Mouse (Mus musculus) urinary bladder, postnatal 4 days (tissue): ENCODE results near the gene Crtac1.
A peak's percentile ranks its signal among the peaks of the same experiment; 100 is the strongest.

Experiments
- DNase-seq, 2 experiments: peaks; one replicate each; pipeline ENCODE4 v3.0.0; 2021 to 2022; ENCODE audit warnings: low spot score in 2 of 2

Gene Crtac1

DNA sequence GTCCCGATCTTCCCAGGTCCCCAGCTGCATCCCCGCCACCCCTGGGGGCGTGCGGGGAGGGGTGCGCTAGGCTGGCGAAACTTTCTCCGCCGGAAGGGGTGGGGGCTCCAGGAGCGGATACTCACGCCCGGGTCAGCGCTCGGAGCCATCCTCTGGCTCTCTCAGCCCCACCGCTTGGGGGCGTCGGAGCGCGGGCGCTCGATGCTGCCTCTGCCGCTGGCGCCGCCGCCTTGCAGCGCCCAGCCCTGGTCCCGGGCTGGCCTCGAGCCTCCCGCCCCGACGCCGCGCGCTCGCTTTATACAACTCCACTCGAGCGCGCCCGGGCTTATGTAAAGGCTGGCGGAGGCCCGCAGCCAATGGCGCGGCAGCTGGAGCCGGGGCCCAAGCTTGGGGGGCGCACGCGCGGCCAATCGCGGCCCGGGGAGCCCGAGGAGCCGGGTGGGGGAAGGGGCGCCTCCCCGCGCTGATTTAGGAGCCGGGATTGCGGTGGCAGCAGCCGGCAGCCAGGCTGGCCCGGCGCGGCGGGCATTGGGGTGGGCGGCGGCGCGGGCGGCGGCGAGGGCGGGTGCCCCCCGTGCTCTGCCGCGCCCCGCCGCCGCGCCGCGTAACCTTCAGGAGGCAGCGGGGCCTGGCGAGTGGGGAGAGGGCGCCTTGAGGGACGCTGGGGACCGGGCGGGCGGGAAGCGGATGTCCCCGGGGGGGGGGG, at the start of gene Crtac1:
TSS of gene Crtac1 (minus strand) at position 299 of the 706 bp plus-strand sequence.
- DNase-seq, result peak; percentile 25 to 69

DNA sequence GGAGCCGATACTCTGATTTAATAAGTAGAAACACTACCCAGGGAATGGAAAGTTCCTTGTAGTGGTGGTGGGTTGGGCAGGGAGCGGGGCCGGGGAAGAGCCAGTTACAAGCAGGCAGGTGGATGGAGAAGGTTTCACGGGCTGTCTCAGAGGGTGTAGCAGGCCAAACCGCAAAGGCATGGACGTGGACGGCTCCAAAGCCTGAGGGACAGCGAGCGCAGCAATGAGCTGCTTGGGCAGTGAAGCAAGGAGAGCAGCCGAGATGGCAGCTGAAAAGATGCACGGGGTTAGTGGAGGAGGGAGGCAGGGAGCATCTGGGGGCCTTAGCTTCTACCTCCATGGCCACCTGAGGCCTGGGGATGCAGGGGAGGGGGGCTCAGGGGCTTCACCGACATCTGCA, 46.7 kb upstream of the Crtac1 start:
- no peak for DNase-seq

DNA sequence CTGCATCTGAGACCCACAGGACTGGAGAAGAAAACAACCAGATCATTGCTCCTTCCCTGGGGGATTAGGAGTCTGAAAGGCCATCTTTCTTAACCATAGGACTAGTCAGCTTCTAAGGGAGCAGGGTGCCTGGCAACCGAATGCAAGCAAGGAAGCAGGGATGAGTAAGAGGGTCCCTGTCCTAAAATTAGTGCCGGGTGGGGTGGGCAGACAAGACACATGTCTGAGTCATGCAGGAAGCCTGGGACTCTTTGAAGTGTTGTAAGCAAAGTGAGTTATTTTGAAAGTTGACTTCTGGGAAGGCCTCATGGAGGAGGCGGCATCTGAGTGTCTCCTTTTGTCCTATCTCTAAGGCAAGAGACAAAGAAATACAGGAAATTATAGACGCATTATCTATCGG, 46.2 kb upstream of the Crtac1 start:
- DNase-seq, result no peak

DNA sequence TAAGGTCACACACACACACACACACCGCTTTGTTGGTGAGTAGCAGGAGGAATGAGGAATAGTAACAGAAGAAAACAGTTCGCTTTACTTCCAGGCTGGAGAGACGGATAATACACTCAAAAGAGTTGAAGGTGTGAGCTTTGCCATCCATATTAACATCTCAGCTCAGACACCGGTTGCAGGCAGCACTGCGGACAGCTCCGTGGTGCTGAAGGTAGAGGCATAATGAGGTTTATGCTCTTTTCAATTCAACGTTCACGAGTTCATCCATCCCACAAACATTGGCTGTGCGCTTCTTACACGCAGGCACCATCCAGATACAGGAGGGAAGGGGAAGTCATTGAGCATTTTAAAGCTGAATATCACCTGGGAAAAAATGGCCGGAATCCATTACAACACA, 41.2 kb upstream of the Crtac1 start:
- DNase-seq, result no peak

DNA sequence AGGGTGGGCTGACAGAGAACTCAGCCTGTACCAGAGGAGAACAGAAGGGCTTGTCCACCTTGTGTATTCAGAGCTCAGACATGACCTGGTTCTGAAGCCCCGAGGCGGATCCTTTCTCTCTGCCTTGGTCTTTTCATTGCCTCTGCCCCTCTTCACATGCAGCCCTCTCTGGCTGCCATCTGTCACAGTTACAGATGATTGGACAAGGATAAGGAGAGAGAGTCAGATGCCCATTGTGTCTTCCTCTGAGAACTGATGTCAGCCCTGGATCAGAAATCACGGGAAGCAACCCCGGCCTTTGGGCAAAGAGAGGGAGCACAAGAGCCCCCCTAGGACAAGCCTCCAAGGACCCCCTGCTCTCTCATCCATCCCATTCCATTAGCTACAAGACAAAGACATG, 40.0 kb upstream of the Crtac1 start:
- DNase-seq, result no peak

DNA sequence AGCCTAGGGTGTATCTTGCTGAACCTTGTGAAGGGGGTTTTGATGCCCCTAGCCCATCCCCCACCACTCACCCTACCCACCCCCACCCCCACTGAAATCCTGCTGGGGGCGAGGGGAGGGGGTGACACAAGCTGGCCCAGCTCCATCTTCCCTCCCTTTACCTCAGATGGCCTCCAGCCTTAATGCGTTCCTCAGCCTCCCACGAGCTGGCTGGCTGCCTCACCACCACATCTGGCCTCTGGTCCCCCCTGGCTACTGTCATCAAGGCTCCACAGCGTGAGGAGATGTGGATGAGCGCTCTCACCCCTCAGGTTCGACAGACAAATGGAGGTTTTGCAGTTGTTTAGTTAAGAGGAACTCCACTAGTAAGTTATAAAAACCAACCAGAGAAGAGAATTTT, 30.3 kb upstream of the Crtac1 start:
- no peak for DNase-seq

DNA sequence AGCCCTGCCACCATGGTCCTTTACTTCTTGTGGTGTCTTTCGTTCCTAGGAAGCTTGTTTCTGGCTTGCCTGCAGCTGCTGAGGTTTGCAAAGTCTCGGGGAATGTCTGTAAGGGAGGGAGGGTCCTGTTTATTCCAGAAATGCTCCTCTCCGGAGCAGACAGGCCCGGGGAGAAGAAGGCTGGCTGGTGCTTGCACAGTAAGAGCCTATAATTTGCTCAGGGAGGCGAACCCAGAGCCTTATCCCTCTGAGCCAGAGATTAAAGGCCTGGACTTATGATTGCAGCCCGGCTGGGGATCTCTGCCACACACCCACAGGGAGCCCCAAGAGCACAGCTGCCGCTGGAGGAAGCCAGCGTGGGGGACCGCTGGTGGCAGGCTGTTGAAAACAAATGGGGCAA, 29.8 kb upstream of the Crtac1 start:
- no peak for DNase-seq

DNA sequence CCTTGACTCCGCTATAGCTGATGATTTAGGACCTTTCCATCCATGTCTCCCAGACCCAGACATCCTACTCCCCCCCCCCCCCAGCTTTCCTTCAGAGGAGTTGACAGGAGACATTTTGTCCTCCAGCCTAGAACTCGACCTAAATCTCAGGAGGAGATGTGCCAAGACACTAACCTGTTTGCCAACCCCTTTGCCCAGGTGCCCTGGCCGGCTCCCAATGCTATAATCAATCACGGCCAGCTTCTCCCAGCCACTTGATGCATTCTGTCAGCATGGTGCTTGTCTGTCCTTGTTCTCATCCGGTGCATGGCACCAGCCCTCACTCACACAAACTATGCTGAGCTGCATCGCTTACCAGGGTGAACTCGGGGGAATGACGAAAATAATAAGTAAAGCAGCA, 27.9 kb upstream of the Crtac1 start:
- DNase-seq, result no peak

DNA sequence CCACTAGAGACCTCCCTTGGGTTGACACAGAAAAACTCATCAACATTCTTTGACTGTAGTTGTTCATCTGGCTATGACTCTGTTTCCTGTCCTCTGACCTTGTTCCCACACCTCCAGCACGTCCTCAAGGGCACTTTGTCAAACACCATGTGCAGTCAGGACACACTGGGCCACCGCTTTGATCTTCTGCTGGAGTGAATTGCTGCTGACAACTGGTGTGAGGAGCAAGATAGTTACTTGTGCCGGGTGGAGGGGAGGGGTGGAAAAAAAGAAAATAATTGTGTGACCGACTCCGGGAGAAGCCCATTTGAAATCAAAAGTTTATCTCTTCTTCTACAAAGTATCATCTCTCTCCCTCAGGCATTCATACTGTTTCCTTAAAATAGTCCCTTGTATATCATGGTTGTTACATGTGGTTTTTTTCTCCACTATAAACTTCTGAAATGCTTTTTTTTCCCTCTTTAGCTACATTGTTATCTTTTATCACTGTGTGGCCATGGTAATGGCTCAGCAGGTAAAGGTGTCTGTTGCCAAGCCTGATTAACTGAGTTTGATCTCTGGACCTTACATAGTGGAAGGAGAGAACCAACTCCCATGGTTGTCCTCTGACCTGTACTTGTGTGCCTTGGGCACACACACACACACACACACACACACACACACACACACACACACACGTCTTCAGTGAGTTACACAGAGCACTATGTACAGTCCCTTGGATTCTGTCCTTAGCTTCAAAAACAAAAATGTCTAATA, 23.1 kb upstream of the Crtac1 start:
- DNase-seq, result no peak

DNA sequence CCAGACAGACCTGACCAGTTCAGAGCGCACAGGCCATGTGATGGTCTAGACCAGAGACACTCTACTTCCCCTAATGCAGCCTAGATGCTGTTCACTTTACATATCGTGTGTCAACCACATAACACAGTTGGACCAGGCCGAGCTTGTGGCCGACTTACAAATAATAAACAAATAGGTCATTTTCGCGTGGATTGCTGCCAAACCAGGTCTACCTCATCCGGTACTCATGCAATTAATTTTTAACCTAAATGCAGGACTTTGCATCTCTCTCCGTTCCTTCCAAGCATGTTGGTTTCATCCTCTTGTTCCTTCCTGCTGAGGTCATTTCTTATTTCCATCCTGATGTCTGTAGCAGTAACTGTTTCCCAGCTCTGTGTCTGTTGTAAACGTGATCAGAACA, 22.4 kb upstream of the Crtac1 start:
- DNase-seq, result no peak

DNA sequence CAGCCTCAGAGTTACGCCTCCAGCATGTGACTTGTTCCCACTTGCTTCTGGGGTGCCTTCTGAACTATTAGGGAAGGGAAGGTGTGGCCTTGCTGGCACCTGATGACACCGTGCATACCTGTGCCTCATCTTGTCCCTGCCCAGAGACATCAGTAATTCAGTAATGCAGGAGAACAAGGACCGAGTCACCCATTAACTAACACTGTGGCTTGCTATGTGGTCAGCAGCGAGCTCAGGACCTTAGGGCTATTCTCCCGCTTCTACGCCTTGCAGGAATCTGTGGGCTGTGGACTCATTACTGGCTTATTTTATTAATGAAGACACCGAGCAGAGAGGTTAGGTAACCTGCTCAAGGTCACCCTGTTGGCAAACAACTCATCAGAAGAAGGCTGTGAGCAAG, 21.0 kb upstream of the Crtac1 start:
- DNase-seq, result no peak

DNA sequence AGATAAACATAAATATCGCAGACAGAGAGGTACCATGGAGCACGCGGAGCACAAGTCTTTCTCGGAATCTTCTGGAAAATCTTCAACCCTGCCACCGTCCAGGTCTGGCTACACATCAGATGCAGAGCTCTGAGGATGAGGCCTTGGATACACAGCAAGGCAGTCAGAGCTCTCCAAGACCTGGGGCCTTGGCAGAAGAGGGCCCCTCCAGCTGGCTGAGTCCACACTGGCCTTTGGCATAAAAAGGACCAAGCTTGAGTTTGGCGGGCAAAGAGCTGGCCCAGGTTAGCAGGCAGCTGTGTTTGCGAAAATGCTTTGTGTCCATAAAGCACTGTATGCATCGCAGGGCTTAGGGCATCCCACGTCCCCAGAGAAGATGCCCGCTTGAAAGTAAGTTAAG, 17.0 kb upstream of the Crtac1 start:
- DNase-seq, result no peak

DNA sequence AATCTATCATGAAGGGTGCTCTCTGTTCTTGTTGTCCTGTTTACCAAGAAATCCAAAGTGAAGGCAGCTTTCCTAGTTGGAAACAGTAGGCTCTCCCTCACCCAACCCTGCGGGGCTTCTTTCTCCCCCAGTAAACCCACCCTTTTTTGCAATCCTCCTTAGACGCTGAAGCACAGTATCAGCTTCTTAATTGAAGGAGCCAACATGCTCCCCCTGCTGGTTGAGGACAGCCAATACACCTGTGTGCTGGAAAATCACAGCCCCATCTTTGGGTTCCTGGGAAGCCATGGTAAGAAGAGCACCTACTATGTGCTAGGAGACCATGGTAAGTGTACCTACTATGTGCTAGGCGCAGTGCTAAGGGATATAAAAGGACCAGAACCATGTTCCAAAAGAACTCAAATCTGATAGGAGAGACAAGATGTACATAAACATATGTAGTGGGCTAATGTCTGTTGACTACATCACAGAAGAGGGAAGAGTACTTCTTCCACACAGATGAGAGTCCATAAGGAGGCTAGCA, 12.4 kb upstream of the Crtac1 start:
- no peak for DNase-seq

DNA sequence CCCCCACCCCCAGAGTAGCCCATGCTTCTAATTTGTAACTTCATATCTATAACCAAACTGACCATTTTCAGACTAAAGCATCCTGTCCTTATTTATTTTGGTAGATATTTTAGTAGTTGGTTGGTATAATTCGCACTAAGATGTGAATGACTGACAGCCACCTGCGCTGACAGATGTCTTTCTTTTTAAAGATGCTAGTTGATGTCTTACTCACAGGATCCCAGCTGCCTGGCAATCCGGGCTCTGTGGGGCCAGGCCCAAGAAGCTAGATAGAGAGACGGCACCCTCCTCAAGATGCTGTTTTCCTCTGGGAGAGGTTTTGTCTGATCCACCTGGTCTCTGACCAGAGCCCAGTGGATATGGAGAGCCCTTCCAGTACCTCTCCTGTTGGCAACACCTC, 11.7 kb upstream of the Crtac1 start:
- no peak for DNase-seq

DNA sequence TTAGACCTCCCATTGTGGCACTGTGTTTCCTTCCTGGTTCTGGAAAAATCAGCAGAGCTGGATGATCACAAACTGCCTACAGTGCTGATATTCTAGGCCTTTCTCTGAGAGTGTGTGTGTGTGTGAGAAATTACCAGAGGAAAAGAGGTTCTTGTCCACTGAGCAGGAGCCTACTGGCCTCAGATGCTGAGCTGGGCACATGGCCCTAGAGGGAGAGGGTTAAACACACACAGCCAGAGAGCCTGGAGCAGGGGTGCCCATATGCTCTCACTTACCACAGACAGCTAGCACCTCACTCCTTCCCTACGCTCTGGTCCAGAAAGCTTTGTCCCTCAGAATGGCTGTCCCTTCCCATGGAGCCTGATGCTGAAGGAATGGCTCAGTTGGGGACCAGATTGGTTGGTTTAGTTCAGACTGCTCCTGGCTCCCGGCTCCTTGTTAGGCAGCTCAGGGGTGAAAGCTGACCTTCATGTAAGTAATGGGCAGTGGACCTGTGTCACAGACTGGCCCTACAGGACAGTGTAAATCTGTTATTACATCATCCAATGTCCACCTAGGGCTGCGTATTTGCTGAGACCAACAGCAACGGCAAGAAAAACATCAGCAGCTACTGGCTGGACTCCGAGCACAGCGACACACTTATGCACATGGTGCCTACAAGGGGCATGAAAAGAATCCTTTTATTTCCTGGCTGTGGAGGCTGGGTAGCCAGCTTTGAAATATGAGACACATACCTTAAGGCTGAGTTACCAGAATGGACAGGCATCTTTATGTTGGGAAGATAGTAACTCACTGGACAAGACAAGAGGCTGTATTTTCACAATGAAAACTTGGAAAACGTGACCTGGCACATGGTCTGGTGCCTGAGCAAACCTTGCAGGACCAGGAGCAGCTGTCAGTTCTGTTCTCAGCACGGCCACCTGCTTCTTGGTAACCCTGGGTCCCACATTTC, 10.9 kb upstream of the Crtac1 start:
- DNase-seq, result no peak

DNA sequence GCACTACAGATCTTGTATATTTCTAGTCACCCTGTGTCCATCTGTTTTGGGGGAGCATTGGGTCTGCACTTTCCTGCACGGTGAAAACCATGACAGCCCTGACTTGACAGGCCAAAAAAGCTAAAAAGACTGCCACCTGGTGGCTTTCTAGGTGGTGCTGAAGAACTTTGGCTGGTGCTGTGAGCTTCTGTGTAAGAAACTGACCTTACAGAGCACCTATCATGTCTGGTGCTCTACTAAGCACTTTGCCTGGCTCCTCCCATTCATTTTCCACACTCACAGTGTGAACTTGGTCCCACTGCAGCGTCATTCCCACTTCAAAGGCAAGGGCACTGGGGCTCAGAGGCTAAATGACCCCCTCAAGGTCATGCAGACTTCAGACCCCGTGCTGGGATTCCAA, 8.5 kb upstream of the Crtac1 start:
- no peak for DNase-seq

DNA sequence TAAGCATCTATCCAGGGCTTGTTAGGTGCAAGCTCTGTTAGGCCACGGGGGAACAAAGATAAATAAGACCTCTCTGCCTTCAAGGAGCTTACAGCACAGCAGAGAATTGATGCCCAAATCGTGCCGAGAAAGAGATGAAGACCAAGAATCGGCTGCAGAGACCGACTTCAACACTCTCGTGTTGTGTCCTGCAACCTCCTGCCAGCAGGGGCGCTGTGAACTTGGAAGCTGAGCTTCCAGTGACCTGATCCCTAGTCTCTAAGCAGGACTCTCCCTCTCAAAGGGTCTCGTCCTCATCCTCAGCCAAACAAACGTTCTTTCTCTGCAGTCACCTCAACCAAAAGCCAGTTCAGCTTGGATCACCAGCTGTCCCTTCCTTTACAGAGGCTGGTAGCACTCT, 7.8 kb upstream of the Crtac1 start:
- DNase-seq, result no peak

DNA sequence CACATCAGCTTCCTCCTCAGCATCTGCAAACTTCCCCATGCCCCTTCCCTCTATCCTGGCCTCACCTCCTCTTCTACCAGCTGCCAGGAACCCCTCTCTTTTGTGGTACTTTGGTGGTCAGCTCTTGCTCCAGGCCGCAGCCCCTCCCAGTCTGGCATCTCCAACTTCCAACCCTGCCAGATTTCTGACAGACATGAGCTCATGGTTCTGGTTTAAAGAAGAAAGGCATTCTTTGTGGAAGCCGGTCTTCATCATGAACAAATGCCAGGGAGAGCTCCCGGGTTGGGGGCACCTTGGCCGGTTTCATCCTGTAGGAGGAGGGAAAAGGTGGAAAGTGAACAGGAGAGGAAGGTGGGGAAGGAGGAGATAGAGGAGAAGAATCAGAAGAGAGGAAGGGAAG, 4.0 kb upstream of the Crtac1 start:
- no peak for DNase-seq

DNA sequence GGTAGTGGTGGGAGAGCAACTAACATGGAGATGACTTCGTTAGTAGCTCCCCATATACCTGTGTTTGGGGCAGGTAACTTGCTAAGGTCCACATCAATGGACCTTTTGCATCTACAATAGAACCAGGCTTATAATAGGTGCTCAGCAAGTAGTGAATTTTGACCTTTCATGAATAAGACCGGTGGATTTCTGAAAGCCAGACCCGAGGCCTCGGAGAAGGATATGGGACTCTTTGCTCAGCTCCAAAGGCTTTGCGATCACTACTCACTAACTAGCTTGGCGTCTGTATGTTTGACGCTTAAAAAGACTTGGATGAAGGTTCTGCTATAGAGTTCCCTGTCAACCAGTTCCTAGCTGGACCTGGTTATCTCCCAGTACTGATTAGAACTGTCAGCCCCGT, 1.2 kb upstream of the Crtac1 start:
- no peak for DNase-seq

DNA sequence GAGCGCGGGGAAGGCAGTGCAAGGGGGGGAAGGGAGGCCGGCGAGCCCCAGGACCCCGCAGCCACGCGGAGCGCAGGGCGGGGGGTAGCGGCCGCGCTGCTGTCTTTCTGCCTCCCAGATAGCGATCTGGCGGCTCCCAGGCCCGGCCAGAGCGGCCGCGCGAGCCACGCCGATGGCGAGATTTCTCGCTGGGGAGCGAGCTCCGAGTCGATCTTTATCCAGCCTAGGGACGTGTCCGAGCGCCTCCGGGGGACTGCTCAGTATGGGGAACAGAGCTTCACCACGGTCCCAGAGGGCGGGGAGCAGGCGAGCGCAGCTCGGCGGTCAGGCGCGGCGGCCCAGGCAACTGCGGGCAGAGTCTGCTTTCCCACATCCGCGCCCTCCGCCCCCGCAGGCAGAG, 608 bp upstream of the Crtac1 start:
- no peak for DNase-seq

DNA sequence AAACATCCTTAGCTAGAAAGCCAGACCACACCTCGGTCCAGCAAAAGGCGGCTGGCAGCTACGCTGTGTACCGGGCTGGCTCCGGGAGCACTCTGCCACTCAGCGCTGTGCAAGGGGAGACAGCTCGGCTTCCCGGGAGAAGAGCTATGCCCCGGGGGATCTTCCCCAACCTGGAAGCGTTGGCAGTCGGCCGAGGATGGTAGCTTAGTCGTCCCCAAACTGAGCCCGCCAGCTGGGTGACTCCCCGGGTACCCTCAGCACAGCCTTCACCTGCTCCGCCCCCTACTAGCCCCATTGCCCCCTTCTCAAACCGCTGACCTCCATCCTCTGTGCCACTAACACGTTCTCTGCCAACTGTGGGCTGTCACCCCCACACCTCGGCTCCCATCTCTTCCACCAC, 602 bp downstream of the Crtac1 start:
- DNase-seq, result no peak

DNA sequence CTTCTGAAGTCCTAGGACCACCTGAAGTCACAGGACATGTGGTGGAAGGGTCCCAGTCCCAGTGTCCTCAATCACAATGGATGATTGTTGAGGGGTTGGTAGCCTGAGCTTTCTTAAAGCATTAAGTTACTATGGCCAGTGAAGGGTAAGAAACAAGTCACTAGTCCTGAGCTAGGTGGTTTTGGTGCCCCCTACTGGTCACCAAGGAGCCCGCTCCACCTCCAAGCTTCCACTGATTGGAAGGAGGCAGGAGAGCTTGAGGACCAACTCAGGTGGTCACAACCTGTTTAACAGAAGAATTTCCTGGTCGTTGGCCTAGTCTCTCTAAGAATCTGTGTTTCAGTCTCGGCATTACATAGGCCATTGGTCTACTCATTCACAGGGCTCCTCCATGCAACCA, 2.2 kb downstream of the Crtac1 start:
- no peak for DNase-seq
